Mouse (Mus musculus) thymus, adult 2 months (tissue): Measurements from ENCODE around the gene Nudt22.

Experiments used
- CTCF ChIP-seq: fragments of 200-500 bp; IDR thresholded peaks from 2 replicates; pipeline ENCODE4 v1.5.1; 2012; ENCODE audit warnings: mild to moderate bottlenecking, control low read depth, low read length, moderate library complexity, borderline replicate concordance; ENCODE audit not compliant: control insufficient read depth, poor library complexity, insufficient read depth; ENCODE audit errors: extremely low read depth
- POLR2A ChIP-seq: fragments of 200-500 bp; IDR thresholded peaks from 2 replicates; pipeline ENCODE4 v1.6.1; 2012; ENCODE audit warnings: mild to moderate bottlenecking, low read length, control low read depth, moderate library complexity; ENCODE audit not compliant: control insufficient read depth, poor library complexity, insufficient read depth; ENCODE audit errors: extremely low read depth

- TF ChIP-seq POLR2A (no peak), CTCF (no peak)
Measured at GRCm38 (mm10) chr19:6947742-6948141, 48.2 kb downstream of the Nudt22 start.
